8 mouse cellular contexts compared by ENCODE assay signal in genomic region chr2:94002331-94002730, GRCm38 (mm10). TPM values are rescaled to one million over a fixed set of nuclear protein-coding genes. Genes with fewer than 3 reads are reported as not detected.
DNase-seq lines count a peak whose midpoint lies in the region; ATAC-seq lines count a peak whose summit lies in the region.

No protein-coding gene starts in this region.

- no peak overlapping the region for H3K9ac ChIP-seq in midbrain, embryonic 15.5 days

- no peak overlapping the region for H3K4me3 ChIP-seq in midbrain, embryonic 15.5 days

- no peak overlapping the region for H3K27ac ChIP-seq in midbrain, embryonic 15.5 days

- peaks cover 42% of the 10 kb centered on the region for H3K36me3 ChIP-seq in midbrain, embryonic 15.5 days (replicated peaks)

- peak; percentile 94 for DNase-seq in 3T3-L1 (ENCODE audit: low read depth, low spot score)
- DNase-seq in adrenal gland, adult 8-10 months, result peak; percentile 72
- peak; percentile 83 for DNase-seq in embryo, embryonic 11 days
- DNase-seq in gastrocnemius, postnatal 4 days (ENCODE audit: low spot score in 2 of 2), result peak; percentile 71 to 83
- peak; percentile 87 for DNase-seq in kidney, adult 18-20 months
- peak; percentile 82 to 87 for DNase-seq in left cerebral cortex, postnatal 36 days (ENCODE audit: low spot score in 2 of 2)
- DNase-seq in spleen, adult 18-20 months, result peak; percentile 44 to 82

- WGBS in midbrain, embryonic 15.5 days, result 3% methylated on average over 2 of the region's 2 CpGs

- H3K9me3 ChIP-seq in midbrain, embryonic 15.5 days, result no peaks in the 10 kb centered on the region

- intact Hi-C loops in left cerebral cortex, postnatal 36 days (cut with DNase I), result loop anchor here (1.0 to 2.0 kb wide), 2 partner anchors 48 to 131 kb away; no protein-coding TSS in a partner anchor

- peak; percentile 73 for ATAC-seq in midbrain, embryonic 15.5 days (replicated peaks)

- no peaks in the 10 kb centered on the region for H3K4me1 ChIP-seq in midbrain, embryonic 15.5 days

- no peak overlapping the region for H3K4me2 ChIP-seq in midbrain, embryonic 15.5 days

- no peaks in the 10 kb centered on the region for H3K27me3 ChIP-seq in midbrain, embryonic 15.5 days (replicated peaks)

RNA-seq across cellular contexts. Expression of gene Gm27027, which starts 6.2 kb away (rescaled TPM):
- total RNA-seq in adrenal gland, adult 8-10 months (2022), result under 1 TPM in 1 of 4 experiments, not detected in 3; 0.80 TPM
- not detected for total RNA-seq in gastrocnemius, postnatal 4 days (2021)
- 1 to 10 TPM in 1 of 2 experiments, not detected in 1; 1.2 TPM for total RNA-seq in left cerebral cortex, postnatal 36 days (2021)
- not detected in 2 replicates for polyA plus RNA-seq in midbrain, embryonic 15.5 days (2015; fragmentation: Nextera tagmentation; extraction: Ambion mirVana)

RNA-seq across cellular contexts. Expression of gene Alkbh3, which starts 8.3 kb away (rescaled TPM):
- 10 to 100 TPM; 29.9 to 57.4 (median 46.2) TPM for total RNA-seq in adrenal gland, adult 8-10 months (2022)
- total RNA-seq in gastrocnemius, postnatal 4 days (2021), result 10 to 100 TPM; 67.6 to 70.5 TPM
- total RNA-seq in left cerebral cortex, postnatal 36 days (2021), result 10 to 100 TPM; 22.2 to 25.3 TPM
- polyA plus RNA-seq in midbrain, embryonic 15.5 days (2015; fragmentation: Nextera tagmentation; extraction: Ambion mirVana), result 47.0 and 50.7 TPM in 2 replicates

RNA-seq across cellular contexts. Expression of gene Gm13889, which starts 45.3 kb away (rescaled TPM):
- 10 to 100 TPM; 22.6 to 32.3 (median 30.3) TPM for total RNA-seq in adrenal gland, adult 8-10 months (2022)
- total RNA-seq in gastrocnemius, postnatal 4 days (2021), result 10 to 100 TPM; 29.8 to 35.1 TPM
- 10 to 100 TPM; 45.1 to 54.3 TPM for total RNA-seq in left cerebral cortex, postnatal 36 days (2021)
- polyA plus RNA-seq in midbrain, embryonic 15.5 days (2015; fragmentation: Nextera tagmentation; extraction: Ambion mirVana), result 5.2 and 6.7 TPM in 2 replicates
